Mouse (Mus musculus): ENCODE results near the gene Ppp1r12c. TPM values are rescaled to one million over a fixed set of nuclear protein-coding genes. Genes with fewer than 3 reads are reported as not detected.

Ppp1r12c gene
- total and polyA plus RNA-seq, 3 experiments: 55.8 to 103 (median 71.0) TPM

DNA sequence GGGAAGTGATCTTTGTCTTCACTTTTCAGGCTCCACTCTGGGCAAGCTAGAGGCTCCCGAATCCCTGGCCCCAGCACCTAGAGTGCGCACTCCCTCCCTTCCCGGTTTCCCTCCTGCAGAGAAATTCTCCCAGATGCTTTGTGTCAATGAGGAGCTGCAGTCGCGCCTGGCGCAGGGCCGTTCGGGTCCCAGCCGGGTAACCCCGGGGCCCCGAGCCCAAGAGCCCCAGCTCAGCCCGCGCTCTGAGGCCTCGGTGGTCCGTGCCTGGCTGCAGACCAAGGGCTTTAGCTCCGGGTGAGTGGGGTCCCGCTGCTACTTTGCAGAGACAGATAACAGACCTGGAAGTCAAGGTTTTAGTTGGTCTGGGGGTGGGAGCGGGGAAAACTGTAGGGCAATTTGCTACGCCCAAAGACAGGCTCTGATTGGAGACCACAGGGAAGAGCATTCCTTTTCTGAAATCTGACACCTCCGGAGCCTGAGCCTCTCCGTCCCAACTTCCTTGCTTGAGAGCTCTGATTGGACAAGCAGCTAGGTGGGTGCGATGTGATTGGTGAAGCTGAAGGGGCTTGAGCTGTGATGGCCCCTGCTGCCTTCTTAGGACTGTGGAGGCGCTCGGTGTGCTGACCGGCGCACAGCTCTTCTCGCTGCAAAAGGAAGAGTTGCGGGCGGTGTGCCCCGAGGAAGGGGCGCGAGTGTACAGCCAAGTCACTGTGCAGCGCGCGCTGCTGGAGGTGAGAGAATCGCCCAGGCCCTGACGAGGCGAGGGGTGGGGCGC, 23.3 kb downstream of the Ppp1r12c start:
- no peak overlapping the region for H3K9ac ChIP-seq (ENCODE audit: insufficient read depth, low read depth)
- DNase-seq (ENCODE audit: extremely low read depth): no peak
- no peaks in the 10 kb centered on the region for H3K9me3 ChIP-seq (replicated peaks; ENCODE audit: low read length)
- no peaks in the 10 kb centered on the region for H3K27me3 ChIP-seq (replicated peaks)
- dilution Hi-C loops (cut with MboI; ENCODE audit: extremely low pct_ligation_motif_present, extremely low pct_unique_long_range_greater_than_20kb, low sequenced_read_pairs): no loop called here
- peaks cover 48 to 84% of the 10 kb centered on the region in 2 experiments for H3K36me3 ChIP-seq (replicated peaks in 1 of 2; ENCODE audit: control insufficient read depth in 1 of 2, insufficient read depth in 1 of 2, low read length in 1 of 2)
- no peaks in the 10 kb centered on the region for H3K4me1 ChIP-seq (ENCODE audit: control insufficient read depth in 1 of 2, insufficient read depth in 2 of 2)
- H3K4me3 ChIP-seq (replicated peaks in 1 of 3; ENCODE audit: low read depth in 2 of 3, low read length in 2 of 3, poor library complexity in 1 of 3): no peak overlapping the region
- in situ Hi-C loops (cut with MboI; ENCODE audit: low pct_ligation_motif_present, low pct_unique_long_range_greater_than_20kb, low sequenced_read_pairs): loop anchor here (5.0 kb wide), 1 partner anchor 49 kb away; no protein-coding TSS in a partner anchor
- H3K27ac ChIP-seq (ENCODE audit: insufficient read depth, low read depth): no peak overlapping the region
- no peak for TF ChIP-seq CHD1 (IDR thresholded peaks at IDR 0.05; ENCODE audit: low read depth, low read length)
- no peak overlapping the region for H3K4me2 ChIP-seq (ENCODE audit: insufficient read depth, low read depth, poor library complexity, severe bottlenecking)
- no peaks in the 10 kb centered on the region for H3K79me2 ChIP-seq (replicated peaks; ENCODE audit: control insufficient read depth, extremely low read depth, insufficient read depth, poor library complexity, severe bottlenecking)

DNA sequence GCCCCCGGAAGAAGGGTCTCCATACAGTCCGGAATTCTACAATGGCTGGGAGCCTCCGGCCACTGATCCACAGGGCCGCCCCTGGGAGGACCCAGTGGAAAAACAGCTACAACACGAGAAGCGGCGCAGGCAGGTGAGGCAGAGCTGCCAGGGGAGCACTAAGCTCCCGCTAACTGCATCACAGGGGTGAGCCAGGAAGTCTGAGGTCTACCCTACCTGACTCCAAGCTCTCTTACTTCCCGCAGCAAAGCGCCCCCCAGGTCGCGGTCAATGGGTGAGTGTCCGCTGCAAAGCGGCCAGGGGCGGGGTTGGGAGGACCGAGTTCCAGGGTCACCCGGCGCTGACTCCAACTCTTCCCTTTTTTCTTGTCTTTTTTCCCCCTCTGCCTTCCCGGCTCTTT, 27.5 kb downstream of the Ppp1r12c start:
- Histone ChIP-seq H3K4me2 (ENCODE audit: insufficient read depth, low read depth, poor library complexity, severe bottlenecking) (no peak overlapping the region), H3K9ac (ENCODE audit: insufficient read depth, low read depth) (no peak overlapping the region), H3K36me3 (replicated peaks in 1 of 2; ENCODE audit: control insufficient read depth in 1 of 2, insufficient read depth in 1 of 2, low read length in 1 of 2) (peaks cover 38 to 83% of the 10 kb centered on the region in 2 experiments), H3K79me2 (replicated peaks; ENCODE audit: control insufficient read depth, extremely low read depth, insufficient read depth, poor library complexity, severe bottlenecking) (no peaks in the 10 kb centered on the region), H3K27ac (ENCODE audit: insufficient read depth, low read depth) (no peak overlapping the region), H3K9me3 (replicated peaks; ENCODE audit: low read length) (no peaks in the 10 kb centered on the region), H3K27me3 (replicated peaks) (no peaks in the 10 kb centered on the region), H3K4me1 (ENCODE audit: control insufficient read depth in 1 of 2, insufficient read depth in 2 of 2) (no peaks in the 10 kb centered on the region), H3K4me3 (replicated peaks in 1 of 3; ENCODE audit: low read depth in 2 of 3, low read length in 2 of 3, poor library complexity in 1 of 3) (no peak overlapping the region)
- TF ChIP-seq MXI1 (IDR thresholded peaks at IDR 0.05; ENCODE audit: low read depth, low read length) (no peak), MAZ (IDR thresholded peaks at IDR 0.05; ENCODE audit: low read depth, low read length) (no peak), POLR2AphosphoS2 (IDR thresholded peaks at IDR 0.05; ENCODE audit: low read depth, low read length) (no peak), JUND (conservative IDR thresholded peaks at IDR 0.05; ENCODE audit: low read depth, low read length) (no peak), ELF1 (IDR thresholded peaks at IDR 0.05; ENCODE audit: low read depth, low read length) (no peak), USF2 (conservative IDR thresholded peaks at IDR 0.05; ENCODE audit: low read depth, low read length) (no peak), KAT2A (IDR thresholded peaks at IDR 0.05; ENCODE audit: insufficient replicate concordance, low read length) (no peak), CHD1 (IDR thresholded peaks at IDR 0.05; ENCODE audit: low read depth, low read length) (no peak), JUN (IDR thresholded peaks at IDR 0.05; ENCODE audit: insufficient read depth, low read depth, low read length) (no peak), E2F4 (IDR thresholded peaks at IDR 0.05; ENCODE audit: insufficient replicate concordance, low read depth, low read length) (no peak), SMC3 (IDR thresholded peaks at IDR 0.05; ENCODE audit: low read depth, low read length) (no peak), TCF12 (IDR thresholded peaks at IDR 0.05; ENCODE audit: low read depth, low read length) (no peak), MAX (IDR thresholded peaks at IDR 0.05; ENCODE audit: low read length) (no peak), GABPA (IDR thresholded peaks at IDR 0.05; ENCODE audit: insufficient replicate concordance, low read depth, low read length) (no peak)
- dilution Hi-C loops (cut with MboI; ENCODE audit: extremely low pct_ligation_motif_present, extremely low pct_unique_long_range_greater_than_20kb, low sequenced_read_pairs) (no loop called here), in situ Hi-C loops (cut with MboI; ENCODE audit: low pct_ligation_motif_present, low pct_unique_long_range_greater_than_20kb, low sequenced_read_pairs) (no loop called here)
- no peak for DNase-seq (ENCODE audit: extremely low read depth)
